Mouse (Mus musculus): Measurements from ENCODE around the gene Gm17267. TPM values are rescaled to one million over a fixed set of nuclear protein-coding genes. Genes with fewer than 3 reads are reported as not detected.

The Gm17267 gene
- not detected for polyA plus RNA-seq (2014; fragmentation: Illumina TruSeq; extraction: RNeasy Lipid Tissue Mini Kit (QIAGEN cat#74804); ENCODE audit: low replicate concordance)

GRCm38 (mm10) chrX:126017257-126017656, at the start of gene Gm17267:
Gm17267 (plus strand) TSS chrX:126017557.

